Mouse (Mus musculus): ENCODE data around the gene Olfr618. TPM values are rescaled to one million over a fixed set of nuclear protein-coding genes. Genes with fewer than 3 reads are reported as not detected.

Gene Olfr618
- not detected for polyA plus RNA-seq (2015; fragmentation: Illumina TruSeq; extraction: RNeasy Lipid Tissue Mini Kit (QIAGEN cat#74804); ENCODE audit: low read depth, low replicate concordance)

GRCm38 (mm10) chr7:103589803-103590202 is at the start of gene Olfr618:
TSS of gene Olfr618 (plus strand) at chr7:103590103.

GRCm38 (mm10) chr7:103542617-103543016 is 47.3 kb upstream of the Olfr618 start, which contains the start of gene Olfr612:
TSS of gene Olfr612 (minus strand) at chr7:103542717.

GRCm38 (mm10) chr7:103547774-103548173 is 42.1 kb upstream of the Olfr618 start, which contains the start of gene Olfr613:
TSS of gene Olfr613 (plus strand) at chr7:103548074.

DNA sequence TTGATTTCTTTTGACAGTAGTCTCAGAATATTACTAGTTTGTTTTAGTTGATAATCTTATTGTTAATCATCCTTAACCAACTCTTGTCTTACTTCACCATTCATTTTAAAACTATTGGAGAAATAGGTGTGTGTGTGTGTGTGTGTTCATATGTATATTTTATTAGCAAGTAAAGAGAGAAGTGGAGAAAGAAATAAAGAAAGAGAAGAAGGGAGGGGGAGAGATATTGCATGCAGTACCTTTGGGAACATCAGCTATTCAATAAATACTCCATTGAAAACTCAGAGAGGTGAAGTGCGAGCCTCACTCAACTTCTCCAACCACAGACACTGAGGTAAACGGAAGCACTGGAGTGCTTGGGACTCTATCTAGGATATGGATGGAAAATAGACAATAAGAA is 34.1 kb upstream of the Olfr618 start, which contains the start of gene Olfr615:
Gene Olfr615, plus strand, starts transcription at position 301 of the 400 bp plus-strand sequence.

GRCm38 (mm10) chr7:103569043-103569442 is 20.9 kb upstream of the Olfr618 start, which contains the start of gene Olfr616:
TSS of gene Olfr616 (minus strand) at chr7:103569143.

GRCm38 (mm10) chr7:103572761-103573160 is 17.1 kb upstream of the Olfr618 start, which contains the start of gene Olfr617:
TSS of gene Olfr617 (plus strand) at chr7:103573061.

DNA sequence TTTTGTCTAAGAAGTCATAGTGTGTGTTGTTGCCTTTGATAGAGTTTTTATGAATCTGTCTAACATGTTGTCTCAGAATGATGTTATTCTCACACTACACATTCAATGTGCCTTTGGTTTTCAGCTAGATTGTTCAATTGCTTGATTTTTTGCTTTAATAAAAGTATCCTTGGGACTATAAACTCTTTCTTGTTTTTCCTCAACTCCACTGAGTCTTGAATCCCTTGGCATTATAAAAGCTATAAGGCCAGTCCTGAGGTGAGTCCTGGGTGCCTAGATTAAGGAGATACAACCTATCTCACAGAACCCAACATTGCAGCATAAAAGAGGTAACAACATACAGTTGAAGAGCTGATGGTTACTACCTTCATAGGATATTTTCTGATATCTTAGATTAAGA is 10.4 kb downstream of the Olfr618 start, which contains the start of gene Olfr619:
Gene Olfr619, plus strand, starts transcription at position 301 of the 400 bp plus-strand sequence.

GRCm38 (mm10) chr7:103612434-103612833 is 22.5 kb downstream of the Olfr618 start, which contains the start of gene Olfr620:
TSS of gene Olfr620 (minus strand) at chr7:103612534.

DNA sequence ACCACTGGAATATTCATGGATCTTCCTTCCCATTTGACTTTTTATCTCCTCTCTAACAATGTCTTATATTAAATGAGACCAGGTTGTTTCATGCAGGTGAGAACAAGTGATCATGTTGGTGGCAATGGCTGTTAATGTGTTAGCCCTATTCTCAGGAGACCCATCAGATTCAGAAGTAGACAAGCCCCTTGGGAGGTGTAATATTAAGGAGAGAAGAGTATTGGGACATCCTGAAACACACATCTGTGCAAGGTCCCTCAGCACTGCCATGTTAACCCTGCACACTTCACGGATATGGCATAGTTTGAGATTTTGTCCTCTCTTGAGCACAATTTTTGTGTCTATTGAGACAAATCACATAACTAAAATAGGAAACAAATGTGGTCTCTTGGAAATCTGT is 52.7 kb downstream of the Olfr618 start, which contains the start of gene Olfr622:
Gene Olfr622, minus strand, starts transcription at position 101 of the 400 bp plus-strand sequence.

Other genes starting within 250 kb of the Olfr618 start
- gene Olfr600, start 240.4 kb upstream of the Olfr618 start, polyA plus RNA-seq (2015; fragmentation: Illumina TruSeq; extraction: RNeasy Lipid Tissue Mini Kit (QIAGEN cat#74804); ENCODE audit: low read depth, low replicate concordance), result not detected
- gene Olfr601, start 227.4 kb upstream of the Olfr618 start, polyA plus RNA-seq (2015; fragmentation: Illumina TruSeq; extraction: RNeasy Lipid Tissue Mini Kit (QIAGEN cat#74804); ENCODE audit: low read depth, low replicate concordance), result not detected
- gene Olfr603, start 203.9 kb upstream of the Olfr618 start, polyA plus RNA-seq (2015; fragmentation: Illumina TruSeq; extraction: RNeasy Lipid Tissue Mini Kit (QIAGEN cat#74804); ENCODE audit: low read depth, low replicate concordance), result not detected
- not detected for gene Usp17lc, start 175.0 kb upstream of the Olfr618 start, polyA plus RNA-seq (2015; fragmentation: Illumina TruSeq; extraction: RNeasy Lipid Tissue Mini Kit (QIAGEN cat#74804); ENCODE audit: low read depth, low replicate concordance)
- gene Olfr605, start 144.7 kb upstream of the Olfr618 start, polyA plus RNA-seq (2015; fragmentation: Illumina TruSeq; extraction: RNeasy Lipid Tissue Mini Kit (QIAGEN cat#74804); ENCODE audit: low read depth, low replicate concordance), result not detected
- gene Olfr606, start 141.1 kb upstream of the Olfr618 start, polyA plus RNA-seq (2015; fragmentation: Illumina TruSeq; extraction: RNeasy Lipid Tissue Mini Kit (QIAGEN cat#74804); ENCODE audit: low read depth, low replicate concordance), result not detected
- not detected for gene Olfr607, start 126.0 kb upstream of the Olfr618 start, polyA plus RNA-seq (2015; fragmentation: Illumina TruSeq; extraction: RNeasy Lipid Tissue Mini Kit (QIAGEN cat#74804); ENCODE audit: low read depth, low replicate concordance)
- gene Olfr608, start 120.2 kb upstream of the Olfr618 start, polyA plus RNA-seq (2015; fragmentation: Illumina TruSeq; extraction: RNeasy Lipid Tissue Mini Kit (QIAGEN cat#74804); ENCODE audit: low read depth, low replicate concordance), result not detected
- not detected for gene Olfr609, start 92.0 kb upstream of the Olfr618 start, polyA plus RNA-seq (2015; fragmentation: Illumina TruSeq; extraction: RNeasy Lipid Tissue Mini Kit (QIAGEN cat#74804); ENCODE audit: low read depth, low replicate concordance)
- gene Olfr610, start 78.0 kb upstream of the Olfr618 start, polyA plus RNA-seq (2015; fragmentation: Illumina TruSeq; extraction: RNeasy Lipid Tissue Mini Kit (QIAGEN cat#74804); ENCODE audit: low read depth, low replicate concordance), result not detected
- gene Olfr611, start 69.3 kb upstream of the Olfr618 start, polyA plus RNA-seq (2015; fragmentation: Illumina TruSeq; extraction: RNeasy Lipid Tissue Mini Kit (QIAGEN cat#74804); ENCODE audit: low read depth, low replicate concordance), result not detected
- not detected for gene Olfr612, start 47.4 kb upstream of the Olfr618 start, polyA plus RNA-seq (2015; fragmentation: Illumina TruSeq; extraction: RNeasy Lipid Tissue Mini Kit (QIAGEN cat#74804); ENCODE audit: low read depth, low replicate concordance)
- gene Olfr613, start 42.0 kb upstream of the Olfr618 start, polyA plus RNA-seq (2015; fragmentation: Illumina TruSeq; extraction: RNeasy Lipid Tissue Mini Kit (QIAGEN cat#74804); ENCODE audit: low read depth, low replicate concordance), result not detected
- gene Olfr615, start 34.0 kb upstream of the Olfr618 start, polyA plus RNA-seq (2015; fragmentation: Illumina TruSeq; extraction: RNeasy Lipid Tissue Mini Kit (QIAGEN cat#74804); ENCODE audit: low read depth, low replicate concordance), result not detected
- not detected for gene Olfr616, start 21.0 kb upstream of the Olfr618 start, polyA plus RNA-seq (2015; fragmentation: Illumina TruSeq; extraction: RNeasy Lipid Tissue Mini Kit (QIAGEN cat#74804); ENCODE audit: low read depth, low replicate concordance)
- gene Olfr617, start 17.0 kb upstream of the Olfr618 start, polyA plus RNA-seq (2015; fragmentation: Illumina TruSeq; extraction: RNeasy Lipid Tissue Mini Kit (QIAGEN cat#74804); ENCODE audit: low read depth, low replicate concordance), result not detected
- gene Olfr619, start 10.5 kb downstream of the Olfr618 start, polyA plus RNA-seq (2015; fragmentation: Illumina TruSeq; extraction: RNeasy Lipid Tissue Mini Kit (QIAGEN cat#74804); ENCODE audit: low read depth, low replicate concordance), result not detected
- not detected for gene Olfr620, start 22.4 kb downstream of the Olfr618 start, polyA plus RNA-seq (2015; fragmentation: Illumina TruSeq; extraction: RNeasy Lipid Tissue Mini Kit (QIAGEN cat#74804); ENCODE audit: low read depth, low replicate concordance)
- gene Olfr622, start 52.6 kb downstream of the Olfr618 start, polyA plus RNA-seq (2015; fragmentation: Illumina TruSeq; extraction: RNeasy Lipid Tissue Mini Kit (QIAGEN cat#74804); ENCODE audit: low read depth, low replicate concordance), result not detected
- not detected for gene Olfr623, start 73.6 kb downstream of the Olfr618 start, polyA plus RNA-seq (2015; fragmentation: Illumina TruSeq; extraction: RNeasy Lipid Tissue Mini Kit (QIAGEN cat#74804); ENCODE audit: low read depth, low replicate concordance)
- gene Olfr624, start 81.1 kb downstream of the Olfr618 start, polyA plus RNA-seq (2015; fragmentation: Illumina TruSeq; extraction: RNeasy Lipid Tissue Mini Kit (QIAGEN cat#74804); ENCODE audit: low read depth, low replicate concordance), result not detected
- gene Olfr625-ps1, start 92.6 kb downstream of the Olfr618 start, polyA plus RNA-seq (2015; fragmentation: Illumina TruSeq; extraction: RNeasy Lipid Tissue Mini Kit (QIAGEN cat#74804); ENCODE audit: low read depth, low replicate concordance), result not detected
- gene Olfr243, start 124.6 kb downstream of the Olfr618 start, polyA plus RNA-seq (2015; fragmentation: Illumina TruSeq; extraction: RNeasy Lipid Tissue Mini Kit (QIAGEN cat#74804); ENCODE audit: low read depth, low replicate concordance), result not detected
- not detected for gene Olfr628, start 140.3 kb downstream of the Olfr618 start, polyA plus RNA-seq (2015; fragmentation: Illumina TruSeq; extraction: RNeasy Lipid Tissue Mini Kit (QIAGEN cat#74804); ENCODE audit: low read depth, low replicate concordance)
- not detected for gene Olfr629, start 154.8 kb downstream of the Olfr618 start, polyA plus RNA-seq (2015; fragmentation: Illumina TruSeq; extraction: RNeasy Lipid Tissue Mini Kit (QIAGEN cat#74804); ENCODE audit: low read depth, low replicate concordance)
- gene Olfr630, start 167.2 kb downstream of the Olfr618 start, polyA plus RNA-seq (2015; fragmentation: Illumina TruSeq; extraction: RNeasy Lipid Tissue Mini Kit (QIAGEN cat#74804); ENCODE audit: low read depth, low replicate concordance), result not detected
- gene Olfr69, start 181.5 kb downstream of the Olfr618 start, polyA plus RNA-seq (2015; fragmentation: Illumina TruSeq; extraction: RNeasy Lipid Tissue Mini Kit (QIAGEN cat#74804); ENCODE audit: low read depth, low replicate concordance), result not detected
- gene Olfr68, start 189.6 kb downstream of the Olfr618 start, polyA plus RNA-seq (2015; fragmentation: Illumina TruSeq; extraction: RNeasy Lipid Tissue Mini Kit (QIAGEN cat#74804); ENCODE audit: low read depth, low replicate concordance), result not detected
- gene Olfr67, start 201.7 kb downstream of the Olfr618 start, polyA plus RNA-seq (2015; fragmentation: Illumina TruSeq; extraction: RNeasy Lipid Tissue Mini Kit (QIAGEN cat#74804); ENCODE audit: low read depth, low replicate concordance), result not detected
- 154 TPM for gene Hbb-bt, start 223.9 kb downstream of the Olfr618 start, polyA plus RNA-seq (2015; fragmentation: Illumina TruSeq; extraction: RNeasy Lipid Tissue Mini Kit (QIAGEN cat#74804); ENCODE audit: low read depth, low replicate concordance)
- 1,248 TPM for gene Hbb-bs, start 238.0 kb downstream of the Olfr618 start, polyA plus RNA-seq (2015; fragmentation: Illumina TruSeq; extraction: RNeasy Lipid Tissue Mini Kit (QIAGEN cat#74804); ENCODE audit: low read depth, low replicate concordance)